Mouse (Mus musculus): ENCODE results near the gene Zkscan4.
"Not testable (repeated sequence)": the region's sequence is repeated elsewhere in the genome, so short reads cannot be mapped to it uniquely, and the experiment has no call there.

Gene Zkscan4

GRCm38 (mm10) chr13:21478759-21479670, at the start of gene Zkscan4, which contains the start of gene Gm10065:
Gene Zkscan4 (plus strand): TSS chr13:21478907.
Gene Gm10065 (minus strand): TSS chr13:21479441.
- not testable (repeated sequence) for DNase-seq (ENCODE audit: low spot score)

- no peak for DNase-seq (ENCODE audit: low spot score)
These were observed 43.2 kb upstream of the Zkscan4 start for GRCm38 (mm10) chr13:21435476-21435875.

GRCm38 (mm10) chr13:21440503-21441206, 38.1 kb upstream of the Zkscan4 start, which contains the start of gene Pgbd1:
Gene Pgbd1 (minus strand): TSS chr13:21441058.
- DNase-seq (ENCODE audit: low spot score): peak; percentile 39

- DNase-seq (ENCODE audit: low spot score): no peak
These were observed 37.5 kb upstream of the Zkscan4 start for GRCm38 (mm10) chr13:21441207-21441572.

GRCm38 (mm10) chr13:21446796-21447195, 31.9 kb upstream of the Zkscan4 start:
- DNase-seq (ENCODE audit: low spot score): no peak

- DNase-seq (ENCODE audit: low spot score): no peak
These were observed 30.7 kb upstream of the Zkscan4 start for GRCm38 (mm10) chr13:21447856-21448614.

- no peak for DNase-seq (ENCODE audit: low spot score)
These were observed 25.7 kb upstream of the Zkscan4 start for GRCm38 (mm10) chr13:21453042-21453441.

GRCm38 (mm10) chr13:21453449-21453848, 25.3 kb upstream of the Zkscan4 start, which contains the start of gene Zscan26:
Gene Zscan26 (minus strand): TSS chr13:21453730.
- peak; percentile 54 for DNase-seq (ENCODE audit: low spot score)

- DNase-seq (ENCODE audit: low spot score): no peak
These were observed 24.6 kb upstream of the Zkscan4 start for GRCm38 (mm10) chr13:21454133-21454532.

- no peak for DNase-seq (ENCODE audit: low spot score)
These were observed 22.4 kb upstream of the Zkscan4 start for GRCm38 (mm10) chr13:21456347-21456746.

GRCm38 (mm10) chr13:21462516-21462915, 16.2 kb upstream of the Zkscan4 start:
- DNase-seq (ENCODE audit: low spot score): not testable (repeated sequence)

GRCm38 (mm10) chr13:21467336-21467735, 11.4 kb upstream of the Zkscan4 start:
- no peak for DNase-seq (ENCODE audit: low spot score)

GRCm38 (mm10) chr13:21468061-21469019, 10.4 kb upstream of the Zkscan4 start, which contains the start of gene Nkapl:
Gene Nkapl (minus strand): TSS chr13:21468509.
- peak; percentile 80 for DNase-seq (ENCODE audit: low spot score)

GRCm38 (mm10) chr13:21469097-21469496, 9.6 kb upstream of the Zkscan4 start:
- DNase-seq (ENCODE audit: low spot score): no peak

- no peak for DNase-seq (ENCODE audit: low spot score)
These were observed 6.3 kb upstream of the Zkscan4 start for GRCm38 (mm10) chr13:21472427-21472826.

GRCm38 (mm10) chr13:21486881-21487280, 8.2 kb downstream of the Zkscan4 start:
- DNase-seq (ENCODE audit: low spot score): no peak

- DNase-seq (ENCODE audit: low spot score): no peak
These were observed 14.1 kb downstream of the Zkscan4 start for GRCm38 (mm10) chr13:21492847-21493246.

- DNase-seq (ENCODE audit: low spot score): no peak
These were observed 16.4 kb downstream of the Zkscan4 start, which contains the start of gene AK157302 for GRCm38 (mm10) chr13:21495080-21495479. Gene AK157302 (plus strand): TSS chr13:21495223.

- not testable (repeated sequence) for DNase-seq (ENCODE audit: low spot score)
These were observed 22.5 kb downstream of the Zkscan4 start, which contains the start of gene Gm11273 for GRCm38 (mm10) chr13:21501182-21501581. Gene Gm11273 (minus strand): TSS chr13:21501418.

- DNase-seq (ENCODE audit: low spot score): no peak
These were observed 23.6 kb downstream of the Zkscan4 start for GRCm38 (mm10) chr13:21502296-21502695.
